Mouse (Mus musculus) megakaryocyte, embryonic 14.5 days (primary cell): ENCODE results near the gene Gucy2d.

ENCODE experiments used
- FLI1 ChIP-seq: IDR thresholded peaks from 2 replicates; pipeline ENCODE4 v1.6.1; 2012; ENCODE audit warnings: low read length, inconsistent platforms, mixed read lengths
- GATA1 ChIP-seq: IDR thresholded peaks from 3 replicates; pipeline ENCODE4 v1.6.1; 2012; ENCODE audit warnings: mixed read lengths, low read length, inconsistent platforms, borderline replicate concordance

GRCm38 (mm10) chr7:98505664-98506063 lies 65.4 kb downstream of the Gucy2d start:
- TF ChIP-seq GATA1 (no peak), FLI1 (no peak)
